Mouse (Mus musculus) CH12.LX (cell line): ENCODE results near the gene Trib3. TPM values are rescaled to one million over a fixed set of nuclear protein-coding genes. Genes with fewer than 3 reads are reported as not detected.
A peak's percentile ranks its signal among the peaks of the same experiment; 100 is the strongest.

Experiments used
- DNase-seq: peaks from one replicate; pipeline ENCODE4 v3.0.0-alpha.2; 2013; ENCODE audit errors: extremely low read depth
- H3K27ac ChIP-seq: 2 replicates; pipeline ENCODE4 v1.5.1; 2012; ENCODE audit warnings: low read depth, mild to moderate bottlenecking, control low read depth, moderate library complexity; ENCODE audit not compliant: insufficient read depth
- H3K27me3 ChIP-seq: replicated peaks from 2 replicates; pipeline ENCODE3; 2012; ENCODE audit warnings: inconsistent platforms
- H3K36me3 ChIP-seq, 2 experiments: replicated peaks in 1 of 2; 2 replicates each; pipeline versions ENCODE3 to v1.6.1; 2012; ENCODE audit warnings: inconsistent platforms in 1 of 2, low read length in 1 of 2, mild to moderate bottlenecking in 1 of 2, mixed read lengths in 1 of 2, moderate library complexity in 1 of 2; ENCODE audit not compliant: control insufficient read depth in 1 of 2, insufficient read depth in 1 of 2
- H3K4me1 ChIP-seq, 2 experiments: 2 replicates each; pipeline ENCODE4 v1.6.1; 2012; ENCODE audit warnings: inconsistent platforms in 1 of 2, moderate library complexity in 1 of 2; ENCODE audit not compliant: insufficient read depth in 2 of 2, control insufficient read depth in 1 of 2
- H3K4me2 ChIP-seq: 2 replicates; pipeline ENCODE4 v1.6.1; 2012; ENCODE audit warnings: low read depth, mild to moderate bottlenecking, control low read depth; ENCODE audit not compliant: poor library complexity, insufficient read depth, severe bottlenecking
- H3K4me3 ChIP-seq, 3 experiments: fragments of 150-350 bp in 1 of 3; sonication (generic) in 1 of 3; replicated peaks in 1 of 3; 2 replicates each; pipeline versions ENCODE3 to v1.5.1; 2011 to 2012; ENCODE audit warnings: low read depth in 2 of 3, low read length in 2 of 3, mild to moderate bottlenecking in 2 of 3, moderate library complexity in 2 of 3, control low read depth in 1 of 3, improper control_type of control experiment in 1 of 3, inconsistent platforms in 1 of 3, mixed read lengths in 1 of 3; ENCODE audit not compliant: poor library complexity in 1 of 3
- H3K79me2 ChIP-seq: replicated peaks from 2 replicates; pipeline ENCODE4 v1.6.1; 2012; ENCODE audit warnings: mild to moderate bottlenecking, moderate library complexity; ENCODE audit not compliant: control insufficient read depth, poor library complexity, insufficient read depth, severe bottlenecking; ENCODE audit errors: extremely low read depth
- H3K9ac ChIP-seq: 2 replicates; pipeline ENCODE4 v1.6.1; 2012; ENCODE audit warnings: low read depth, mild to moderate bottlenecking, control low read depth, moderate library complexity; ENCODE audit not compliant: insufficient read depth
- H3K9me3 ChIP-seq: replicated peaks from 2 replicates; pipeline ENCODE3; 2012; ENCODE audit warnings: low read length, inconsistent platforms, mixed read lengths
- BHLHE40 ChIP-seq: IDR thresholded peaks from 2 replicates; pipeline ENCODE4 v1.6.1; 2011; ENCODE audit warnings: mild to moderate bottlenecking, low read depth, low read length, improper control_type of control experiment
- CHD1 ChIP-seq: IDR thresholded peaks from 2 replicates; pipeline ENCODE4 v1.6.1; 2012; ENCODE audit warnings: low read depth, low read length, improper control_type of control experiment, inconsistent platforms
- CTCF ChIP-seq, 2 experiments: IDR thresholded peaks in 1 of 2; conservative IDR thresholded peaks in 1 of 2; 2 replicates each; pipeline ENCODE4 v1.5.1; 2011 to 2012; ENCODE audit warnings: low read depth in 2 of 2, low read length in 2 of 2, improper control_type of control experiment in 1 of 2, inconsistent platforms in 1 of 2, mild to moderate bottlenecking in 1 of 2, moderate library complexity in 1 of 2
- ELF1 ChIP-seq: IDR thresholded peaks from 2 replicates; pipeline ENCODE4 v1.6.1; 2014; ENCODE audit warnings: low read depth, mild to moderate bottlenecking, inconsistent platforms, low read length, improper control_type of control experiment
- EP300 ChIP-seq: IDR thresholded peaks from 2 replicates; pipeline ENCODE4 v1.6.1; 2011; ENCODE audit warnings: low read length, improper control_type of control experiment
- ETS1 ChIP-seq: conservative IDR thresholded peaks from 2 replicates; pipeline ENCODE4 v1.6.1; 2012; ENCODE audit warnings: low read depth, mild to moderate bottlenecking, inconsistent platforms, low read length, improper control_type of control experiment, moderate library complexity
- KAT2A ChIP-seq: IDR thresholded peaks from 2 replicates; pipeline ENCODE4 v1.6.1; 2012; ENCODE audit warnings: low read length, improper control_type of control experiment, inconsistent platforms; ENCODE audit not compliant: insufficient replicate concordance
- MAFK ChIP-seq: IDR thresholded peaks from 2 replicates; pipeline ENCODE4 v1.6.1; 2011; ENCODE audit warnings: low read length, improper control_type of control experiment; ENCODE audit not compliant: insufficient replicate concordance
- MAX ChIP-seq: IDR thresholded peaks from 2 replicates; pipeline ENCODE4 v1.6.1; 2011; ENCODE audit warnings: low read length, improper control_type of control experiment
- MXI1 ChIP-seq: IDR thresholded peaks from 2 replicates; pipeline ENCODE4 v1.6.1; 2011; ENCODE audit warnings: mild to moderate bottlenecking, low read depth, low read length, improper control_type of control experiment
- MYC ChIP-seq: IDR thresholded peaks from 2 replicates; pipeline ENCODE4 v1.6.1; 2011; ENCODE audit warnings: low read depth, mild to moderate bottlenecking, improper control_type of control experiment, low read length
- NRF1 ChIP-seq: IDR thresholded peaks from 2 replicates; pipeline ENCODE4 v1.6.1; 2014; ENCODE audit warnings: low read depth, mild to moderate bottlenecking, inconsistent platforms, low read length, improper control_type of control experiment, moderate library complexity
- RAD21 ChIP-seq: IDR thresholded peaks from 2 replicates; pipeline ENCODE4 v1.6.1; 2011; ENCODE audit warnings: low read depth, mild to moderate bottlenecking, low read length, improper control_type of control experiment, moderate library complexity
- TCF12 ChIP-seq: IDR thresholded peaks from 2 replicates; pipeline ENCODE4 v1.6.1; 2014; ENCODE audit warnings: low read depth, mild to moderate bottlenecking, inconsistent platforms, low read length, improper control_type of control experiment
- USF1 ChIP-seq: IDR thresholded peaks from 2 replicates; pipeline ENCODE4 v1.6.1; 2014; ENCODE audit warnings: low read depth, mild to moderate bottlenecking, inconsistent platforms, low read length, improper control_type of control experiment
- ZC3H11A ChIP-seq: IDR thresholded peaks from 2 replicates; pipeline ENCODE4 v1.6.1; 2012; ENCODE audit warnings: low read depth, mild to moderate bottlenecking, inconsistent platforms, low read length, improper control_type of control experiment
- ZKSCAN1 ChIP-seq: IDR thresholded peaks from 2 replicates; pipeline ENCODE4 v1.6.1; 2012; ENCODE audit warnings: low read depth, inconsistent platforms, low read length, improper control_type of control experiment, borderline replicate concordance
- dilution Hi-C: fragments of 300-500 bp; cut with MboI; formaldehyde crosslinking; loops from 2 replicates; pipeline ENCODE4 v1.14.3; 2020; ENCODE audit warnings: low sequenced_read_pairs; ENCODE audit not compliant: extremely low pct_unique_long_range_greater_than_20kb, extremely low pct_ligation_motif_present
- in situ Hi-C: fragments of 300-500 bp; cut with MboI; formaldehyde crosslinking; loops from 3 replicates; pipeline ENCODE4 v1.14.3; 2019; ENCODE audit warnings: low sequenced_read_pairs, low pct_ligation_motif_present, low pct_unique_long_range_greater_than_20kb, mixed read lengths
- polyA plus RNA-seq: library from polyadenylated mRNA; unstranded; fragments of >175 nt; gene quantifications from 2 replicates; pipeline ENCODE4 v1.2.1, GENCODE M21; 2012; ENCODE audit warnings: low read depth; ENCODE audit not compliant: insufficient read length
- total RNA-seq, 2 experiments: library from RNA; depleted of rRNA; stranded (reverse); fragments of 300-350 nt in 1 of 2; fragments of >200 nt in 1 of 2; gene quantifications; 2 replicates each; pipeline ENCODE4 v1.2.3; 2012 to 2014

The Trib3 gene
- total and polyA plus RNA-seq, 3 experiments = 25.1 to 56.9 (median 30.0) TPM

DNA sequence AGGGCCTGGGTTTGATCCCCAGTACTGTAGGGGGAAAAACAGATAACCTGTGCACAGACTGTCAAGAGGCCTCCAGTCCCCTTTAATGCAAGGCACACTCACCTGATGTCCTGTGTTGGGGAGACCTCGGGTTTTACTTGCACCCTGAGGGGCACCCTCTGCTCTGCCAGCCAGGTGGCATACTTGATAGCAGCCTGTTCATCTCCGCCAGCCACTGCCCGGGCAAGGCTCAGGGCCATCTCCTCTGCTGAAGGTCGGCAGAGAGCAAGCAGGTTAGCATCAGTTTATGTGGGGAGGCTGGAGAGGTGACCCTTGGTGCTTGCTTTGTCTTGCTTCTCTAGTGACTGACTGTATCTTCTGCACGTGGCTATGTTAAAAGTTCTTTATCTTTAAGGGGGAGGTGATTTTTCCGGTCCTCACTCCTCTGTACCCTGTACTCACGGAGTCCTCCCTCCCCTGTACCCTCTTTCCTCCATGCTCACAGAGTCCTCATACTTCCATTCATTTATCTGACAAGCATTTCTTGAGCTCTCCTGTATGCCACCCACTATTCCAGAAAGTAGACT lies 12.9 kb downstream of the Trib3 start:
- Histone ChIP-seq H3K9ac (peak overlapping the region; percentile 88), H3K4me3 (peak overlapping the region; percentile 68 to 90 (median 75)), H3K9me3 (no peaks in the 10 kb centered on the region), H3K4me2 (peak overlapping the region; percentile 95), H3K4me1 (peaks cover 7 to 38% of the 10 kb centered on the region in 2 experiments), H3K79me2 (peaks cover 32% of the 10 kb centered on the region), H3K36me3 (peaks cover 31 to 49% of the 10 kb centered on the region in 2 experiments), H3K27me3 (no peaks in the 10 kb centered on the region), H3K27ac (no peak overlapping the region)
- TF ChIP-seq TCF12 (no peak), BHLHE40 (peak; percentile 6; the same call in 1 of the 2 replicates), MXI1 (peak; percentile 26; the same call in 1 of the 2 replicates), ETS1 (no peak)
- in situ Hi-C loops = no loop called here
- DNase-seq = no peak
- dilution Hi-C loops = no loop called here

DNA sequence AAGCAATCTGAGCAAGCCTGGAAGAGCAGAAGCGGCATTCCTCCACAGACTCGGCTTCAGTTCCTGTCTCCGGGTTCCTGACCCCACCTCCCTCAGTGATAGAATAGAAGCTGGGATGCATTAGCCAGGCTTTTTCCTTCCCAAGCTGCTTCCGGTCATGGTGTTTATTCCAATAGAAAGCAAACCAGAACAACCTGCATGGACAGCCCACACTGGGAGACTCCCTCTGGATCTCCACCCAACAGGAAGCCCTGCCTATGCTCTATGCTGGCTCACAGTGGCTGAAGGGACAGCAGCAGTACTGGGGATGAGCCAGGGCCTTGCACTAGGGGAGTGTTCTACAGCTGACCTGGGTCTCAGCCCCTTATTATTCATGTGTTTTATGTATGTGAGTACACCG lies 15.9 kb downstream of the Trib3 start:
- no peak for DNase-seq
- Histone ChIP-seq H3K36me3 (peaks cover 55 to 78% of the 10 kb centered on the region in 2 experiments), H3K79me2 (peaks cover 32% of the 10 kb centered on the region), H3K27me3 (no peaks in the 10 kb centered on the region), H3K9ac (no peak overlapping the region), H3K4me1 (peaks cover 3 to 38% of the 10 kb centered on the region in 2 experiments), H3K9me3 (no peaks in the 10 kb centered on the region), H3K4me2 (no peak overlapping the region), H3K4me3 (no peak overlapping the region), H3K27ac (no peak overlapping the region)
- in situ Hi-C loops (loop anchor here (5.0 kb wide), 1 partner anchor 36 kb away; the partner anchor contains the start of gene Tbc1d20), dilution Hi-C loops (no loop called here)
- TF ChIP-seq ZKSCAN1 (no peak), CHD1 (no peak), CTCF (conservative IDR thresholded peaks at IDR 0.05 in 1 of 2, IDR thresholded peaks at IDR 0.05 in 1 of 2; ENCODE audit: low read depth in 2 of 2, low read length in 2 of 2) (no peak), USF1 (no peak), MAFK (no peak), ELF1 (no peak), NRF1 (no peak), MXI1 (no peak), KAT2A (no peak), EP300 (no peak), MAX (no peak), RAD21 (no peak), MYC (no peak), ZC3H11A (no peak)
